Mouse (Mus musculus): ENCODE measurements around the gene Car9. TPM values are rescaled to one million over a fixed set of nuclear protein-coding genes. Genes with fewer than 3 reads are reported as not detected.
"Not testable (repeated sequence)": the region's sequence is repeated elsewhere in the genome, so short reads cannot be mapped to it uniquely, and the experiment has no call there.

Gene Car9
- polyA plus RNA-seq, 1 experiment from 2014 or later = 4.9 TPM

GRCm38 (mm10) chr4:43528487-43528886 lies 21.7 kb downstream of the Car9 start:
- 93% methylated on average over 8 of the region's 9 CpGs for WGBS (ENCODE audit: missing documents)
- Histone ChIP-seq H3K27ac (no peak overlapping the region), H3K79me2 (ENCODE audit: inconsistent target) (no peaks in the 10 kb centered on the region), H3K4me3 (ENCODE audit: inconsistent target) (no peak overlapping the region), H3K36me3 (ENCODE audit: inconsistent target) (peaks cover 21% of the 10 kb centered on the region)

- Histone ChIP-seq H3K27ac (no peak overlapping the region), H3K79me2 (ENCODE audit: inconsistent target) (no peaks in the 10 kb centered on the region), H3K36me3 (ENCODE audit: inconsistent target) (peaks cover 36% of the 10 kb centered on the region), H3K4me3 (ENCODE audit: inconsistent target) (no peak overlapping the region)
- WGBS (ENCODE audit: missing documents) = 72% methylated on average over 8 of the region's 8 CpGs
These were observed 23.3 kb downstream of the Car9 start for GRCm38 (mm10) chr4:43530081-43530501.

GRCm38 (mm10) chr4:43530581-43530980 lies 23.8 kb downstream of the Car9 start:
- no peak overlapping the region for H3K4me3 ChIP-seq (ENCODE audit: inconsistent target)
- H3K36me3 ChIP-seq (ENCODE audit: inconsistent target) = peaks cover 41% of the 10 kb centered on the region
- 18% methylated on average over 7 of the region's 7 CpGs for WGBS (ENCODE audit: missing documents)
- H3K27ac ChIP-seq = no peak overlapping the region
- no peaks in the 10 kb centered on the region for H3K79me2 ChIP-seq (ENCODE audit: inconsistent target)

GRCm38 (mm10) chr4:43533270-43533669 lies 26.5 kb downstream of the Car9 start:
- 98% methylated on average over 9 of the region's 9 CpGs for WGBS (ENCODE audit: missing documents)
- Histone ChIP-seq H3K36me3 (ENCODE audit: inconsistent target) (peaks cover 67% of the 10 kb centered on the region), H3K79me2 (ENCODE audit: inconsistent target) (no peaks in the 10 kb centered on the region; the same call in 1 of the 2 replicates), H3K27ac (no peak overlapping the region), H3K4me3 (ENCODE audit: inconsistent target) (no peak overlapping the region)

- Histone ChIP-seq H3K36me3 (ENCODE audit: inconsistent target) (peaks cover 91% of the 10 kb centered on the region), H3K79me2 (ENCODE audit: inconsistent target) (peaks cover 11% of the 10 kb centered on the region; the same call in 1 of the 2 replicates), H3K27ac (no peak overlapping the region), H3K4me3 (ENCODE audit: inconsistent target) (no peak overlapping the region)
- 92% methylated on average over 8 of the region's 8 CpGs for WGBS (ENCODE audit: missing documents)
These were observed 28.9 kb downstream of the Car9 start for GRCm38 (mm10) chr4:43535628-43536027.

GRCm38 (mm10) chr4:43536031-43536430 lies 29.3 kb downstream of the Car9 start:
- Histone ChIP-seq H3K4me3 (ENCODE audit: inconsistent target) (no peak overlapping the region), H3K79me2 (ENCODE audit: inconsistent target) (peaks cover 11% of the 10 kb centered on the region; the same call in 1 of the 2 replicates), H3K36me3 (ENCODE audit: inconsistent target) (peaks cover 95% of the 10 kb centered on the region), H3K27ac (no peak overlapping the region)
- 95% methylated on average over 5 of the region's 9 CpGs for WGBS (ENCODE audit: missing documents)

GRCm38 (mm10) chr4:43542044-43542443 lies 35.3 kb downstream of the Car9 start:
- Histone ChIP-seq H3K27ac (no peak overlapping the region), H3K36me3 (ENCODE audit: inconsistent target) (peaks cover 99% of the 10 kb centered on the region), H3K79me2 (ENCODE audit: inconsistent target) (peaks cover 37% of the 10 kb centered on the region; the same call in 1 of the 2 replicates), H3K4me3 (ENCODE audit: inconsistent target) (no peak overlapping the region)
- 90% methylated on average over 3 of the region's 3 CpGs for WGBS (ENCODE audit: missing documents)

- peaks cover 70% of the 10 kb centered on the region; the same call in 1 of the 2 replicates for H3K79me2 ChIP-seq (ENCODE audit: inconsistent target)
- H3K27ac ChIP-seq = no peak overlapping the region
- peaks cover 98% of the 10 kb centered on the region for H3K36me3 ChIP-seq (ENCODE audit: inconsistent target)
- 93% methylated on average over 12 of the region's 12 CpGs for WGBS (ENCODE audit: missing documents)
- no peak overlapping the region for H3K4me3 ChIP-seq (ENCODE audit: inconsistent target)
These were observed 39.7 kb downstream of the Car9 start for GRCm38 (mm10) chr4:43546375-43547047.

GRCm38 (mm10) chr4:43547160-43547559 lies 40.4 kb downstream of the Car9 start:
- no peak overlapping the region for H3K4me3 ChIP-seq (ENCODE audit: inconsistent target)
- 91% methylated on average over 8 of the region's 8 CpGs for WGBS (ENCODE audit: missing documents)
- H3K36me3 ChIP-seq (ENCODE audit: inconsistent target) = peaks cover 98% of the 10 kb centered on the region
- no peak overlapping the region for H3K27ac ChIP-seq
- peaks cover 71% of the 10 kb centered on the region for H3K79me2 ChIP-seq (ENCODE audit: inconsistent target)

- WGBS (ENCODE audit: missing documents) = 92% methylated on average over 12 of the region's 12 CpGs
- Histone ChIP-seq H3K4me3 (ENCODE audit: inconsistent target) (no peak overlapping the region), H3K79me2 (ENCODE audit: inconsistent target) (peaks cover 89% of the 10 kb centered on the region), H3K27ac (no peak overlapping the region), H3K36me3 (ENCODE audit: inconsistent target) (peaks cover 98% of the 10 kb centered on the region)
These were observed 42.3 kb downstream of the Car9 start for GRCm38 (mm10) chr4:43549055-43549454.

GRCm38 (mm10) chr4:43551854-43552253 lies 45.1 kb downstream of the Car9 start:
- Histone ChIP-seq H3K79me2 (ENCODE audit: inconsistent target) (peaks cover 100% of the 10 kb centered on the region), H3K36me3 (ENCODE audit: inconsistent target) (peaks cover 97% of the 10 kb centered on the region)
- 60% methylated on average over 1 of the region's 6 CpGs for WGBS (ENCODE audit: missing documents)
- H3K27ac ChIP-seq; H3K4me3 ChIP-seq (ENCODE audit: inconsistent target): not testable (repeated sequence)

- Histone ChIP-seq H3K4me3 (ENCODE audit: inconsistent target) (no peak overlapping the region), H3K36me3 (ENCODE audit: inconsistent target) (peaks cover 98% of the 10 kb centered on the region), H3K27ac (no peak overlapping the region), H3K79me2 (ENCODE audit: inconsistent target) (peaks cover 100% of the 10 kb centered on the region)
- 97% methylated on average over 5 of the region's 5 CpGs for WGBS (ENCODE audit: missing documents)
These were observed 45.7 kb downstream of the Car9 start for GRCm38 (mm10) chr4:43552437-43552836.

- no peak overlapping the region for H3K4me3 ChIP-seq (ENCODE audit: inconsistent target)
- no peak overlapping the region for H3K27ac ChIP-seq
- peaks cover 100% of the 10 kb centered on the region for H3K79me2 ChIP-seq (ENCODE audit: inconsistent target)
- peaks cover 83% of the 10 kb centered on the region for H3K36me3 ChIP-seq (ENCODE audit: inconsistent target)
These were observed 47.1 kb downstream of the Car9 start for GRCm38 (mm10) chr4:43553891-43554290.

GRCm38 (mm10) chr4:43555926-43556325 lies 49.2 kb downstream of the Car9 start:
- WGBS (ENCODE audit: missing documents) = 32% methylated on average over 7 of the region's 7 CpGs

GRCm38 (mm10) chr4:43558028-43558630 lies 51.4 kb downstream of the Car9 start:
- peak overlapping the region; percentile 94 for H3K4me3 ChIP-seq (ENCODE audit: inconsistent target)
- 6% methylated on average over 5 of the region's 5 CpGs for WGBS (ENCODE audit: missing documents)
- peak overlapping the region; percentile 97 for H3K27ac ChIP-seq
- H3K79me2 ChIP-seq (ENCODE audit: inconsistent target) = peaks cover 90% of the 10 kb centered on the region
- peaks cover 41% of the 10 kb centered on the region for H3K36me3 ChIP-seq (ENCODE audit: inconsistent target)

More at GRCm38 (mm10) chr4:43555926-43556325, 49.2 kb downstream of the Car9 start:
- Histone ChIP-seq H3K27ac (peak overlapping the region; percentile 97), H3K79me2 (ENCODE audit: inconsistent target) (peaks cover 100% of the 10 kb centered on the region), H3K4me3 (ENCODE audit: inconsistent target) (no peak overlapping the region), H3K36me3 (ENCODE audit: inconsistent target) (peaks cover 63% of the 10 kb centered on the region)
